Mouse (Mus musculus): ENCODE measurements around the gene Hibch.

GRCm38 (mm10) chr1:52952551-52953397 is 108.0 kb downstream of the Hibch start:
- TF ChIP-seq CTCF (IDR thresholded peaks at IDR 0.05; ENCODE audit: control insufficient read depth, insufficient read depth, insufficient replicate concordance, low read depth, low read length) (no peak), POLR2A (IDR thresholded peaks at IDR 0.05; ENCODE audit: control insufficient read depth, low read depth, low read length) (no peak)

Data from testis, adult 2 months (tissue).